Mouse (Mus musculus) limb, embryonic 11.5 days (tissue): ENCODE measurements at regions not wholly inside any gene's neighbourhood (a gene's known extent, or its start where the extent isn't known, plus 50 kb on each side); places are given as distances from the start of the nearest gene placed in this dataset.

ENCODE experiments used
- ATAC-seq: fragments of 200-750 bp; cut with Nextera tagmentation; 2 replicates; pipeline ENCODE4 v1.8.0; 2017; ENCODE audit warnings: low read depth; ENCODE audit not compliant: insufficient number of reproducible peaks, low FRiP score, low TSS enrichment
- DNase-seq: peaks from one replicate; pipeline ENCODE4 v3.0.0-alpha.2; 2015; ENCODE audit warnings: low spot score
- H3K27ac ChIP-seq: fragments of 300-500 bp; sonication (generic); replicated peaks from 2 replicates; pipeline ENCODE4 v1.5.1; 2014; ENCODE audit warnings: low read depth, mild to moderate bottlenecking, low read length
- H3K27me3 ChIP-seq: fragments of 300-500 bp; sonication (generic); 2 replicates; pipeline ENCODE4 v1.6.1; 2014; ENCODE audit warnings: mild to moderate bottlenecking, low read length, mixed read lengths; ENCODE audit not compliant: control insufficient read depth, insufficient read depth
- H3K36me3 ChIP-seq: fragments of 300-500 bp; sonication (generic); 2 replicates; pipeline ENCODE4 v1.6.1; 2014; ENCODE audit warnings: mild to moderate bottlenecking, low read length, moderate library complexity, mixed read lengths; ENCODE audit not compliant: control insufficient read depth, insufficient read depth
- H3K4me1 ChIP-seq: fragments of 300-500 bp; sonication (generic); 2 replicates; pipeline ENCODE4 v1.6.1; 2014; ENCODE audit warnings: low read length, mixed read lengths; ENCODE audit not compliant: control insufficient read depth, insufficient read depth
- H3K4me2 ChIP-seq: fragments of 300-500 bp; sonication (generic); 2 replicates; pipeline ENCODE4 v1.6.1; 2014; ENCODE audit warnings: low read depth, mild to moderate bottlenecking, moderate library complexity; ENCODE audit not compliant: severe bottlenecking
- H3K4me3 ChIP-seq: fragments of 300-500 bp; sonication (generic); 2 replicates; pipeline ENCODE4 v1.5.1; 2014; ENCODE audit warnings: low read depth, low read length
- H3K9ac ChIP-seq: fragments of 300-500 bp; sonication (generic); 2 replicates; pipeline ENCODE4 v1.6.1; 2014; ENCODE audit warnings: mild to moderate bottlenecking, low read length
- H3K9me3 ChIP-seq: fragments of 300-500 bp; sonication (generic); 2 replicates; pipeline ENCODE4 v1.6.1; 2016; ENCODE audit warnings: low read length; ENCODE audit not compliant: control insufficient read depth
- WGBS: fragments of 180-500 bp; shearing (Covaris S2); extraction: QIAGEN DNeasy Blood & Tissue Kit; methylation state at CpG from one replicate; pipeline ENCODE4 v1.1.7; 2014; 5-methylcytosine and 5-hydroxymethylcytosine counted together

DNA sequence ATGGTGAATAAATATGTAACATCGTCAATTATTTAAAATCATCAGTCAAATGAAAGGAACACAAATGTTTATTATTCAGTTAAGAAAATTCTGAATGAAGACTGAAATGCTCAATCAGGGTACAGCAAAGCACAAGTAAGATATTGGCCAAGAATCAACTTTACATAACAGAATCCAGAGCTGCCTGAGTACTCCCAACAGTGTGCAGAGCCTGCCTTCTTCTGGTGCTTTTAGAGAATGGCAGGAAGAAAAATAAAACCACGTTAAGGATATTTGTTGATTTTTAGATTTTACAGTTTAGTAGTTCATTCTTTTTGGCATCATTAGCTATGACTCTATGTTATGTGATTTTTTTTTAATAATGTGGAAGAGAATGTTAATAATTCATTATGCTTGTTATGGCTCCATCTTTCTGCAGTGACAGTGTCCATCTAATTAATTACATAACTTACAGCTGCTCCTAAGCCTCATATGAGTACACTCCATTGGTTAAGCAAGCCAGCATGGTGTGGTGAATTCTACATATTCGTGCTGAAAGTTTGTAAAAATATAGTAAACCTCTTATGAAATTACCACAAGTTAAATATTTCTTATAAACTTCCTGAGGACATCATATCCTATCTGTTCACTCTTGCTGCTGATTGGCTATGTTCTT lies 579.0 kb downstream of the Kcna4 start:
- 47% methylated on average over 3 of the region's 3 CpGs for WGBS
- Histone ChIP-seq H3K9ac (no peak overlapping the region), H3K36me3 (no peaks in the 10 kb centered on the region), H3K4me3 (no peak overlapping the region), H3K4me1 (no peaks in the 10 kb centered on the region), H3K9me3 (no peaks in the 10 kb centered on the region), H3K27me3 (no peaks in the 10 kb centered on the region), H3K4me2 (no peak overlapping the region), H3K27ac (no peak overlapping the region)
- ATAC-seq (no peak), DNase-seq (no peak)

DNA sequence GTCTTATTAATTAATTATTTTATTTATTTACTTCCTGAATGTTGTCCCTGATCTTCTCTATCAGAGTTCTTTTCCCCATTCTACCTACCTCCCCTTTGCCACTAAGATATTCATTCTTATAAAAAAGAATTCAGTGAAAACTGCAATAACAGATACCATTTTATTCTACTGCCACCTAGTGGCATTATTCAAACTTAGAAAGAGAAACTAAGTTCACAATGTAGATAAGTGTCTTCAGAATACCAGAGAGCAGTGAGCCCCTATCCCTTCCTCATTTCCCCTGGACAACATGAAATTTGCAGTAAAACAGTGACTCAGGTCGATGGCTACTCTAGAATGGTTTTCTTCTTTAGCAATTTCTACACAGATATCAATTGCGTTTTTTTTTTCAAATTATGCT lies 589.2 kb downstream of the Kcna4 start:
- 30% methylated on average over 2 of the region's 2 CpGs for WGBS
- DNase-seq: no peak

GRCm38 (mm10) chr2:107886063-107886762 lies 595.8 kb downstream of the Kcna4 start:
- ATAC-seq: 0 out of 2 replicates have a peak, but pooled peaks have one; percentile 58
- Histone ChIP-seq H3K27me3 (no peaks in the 10 kb centered on the region), H3K9me3 (no peaks in the 10 kb centered on the region), H3K4me2 (no peak overlapping the region), H3K9ac (no peak overlapping the region), H3K4me1 (no peaks in the 10 kb centered on the region), H3K36me3 (no peaks in the 10 kb centered on the region), H3K27ac (no peak overlapping the region), H3K4me3 (no peak overlapping the region)
- WGBS: 89% methylated on average over 3 of the region's 3 CpGs
- no peak for DNase-seq

More for the DNA sequence above, 589.2 kb downstream of the Kcna4 start:
- H3K27me3 ChIP-seq: no peaks in the 10 kb centered on the region
- H3K9ac ChIP-seq: no peak overlapping the region
- H3K4me2 ChIP-seq: no peak overlapping the region
- H3K36me3 ChIP-seq: no peaks in the 10 kb centered on the region
- H3K4me3 ChIP-seq: no peak overlapping the region
- ATAC-seq: no peak
- no peaks in the 10 kb centered on the region for H3K4me1 ChIP-seq
- no peaks in the 10 kb centered on the region for H3K9me3 ChIP-seq
- no peak overlapping the region for H3K27ac ChIP-seq

DNA sequence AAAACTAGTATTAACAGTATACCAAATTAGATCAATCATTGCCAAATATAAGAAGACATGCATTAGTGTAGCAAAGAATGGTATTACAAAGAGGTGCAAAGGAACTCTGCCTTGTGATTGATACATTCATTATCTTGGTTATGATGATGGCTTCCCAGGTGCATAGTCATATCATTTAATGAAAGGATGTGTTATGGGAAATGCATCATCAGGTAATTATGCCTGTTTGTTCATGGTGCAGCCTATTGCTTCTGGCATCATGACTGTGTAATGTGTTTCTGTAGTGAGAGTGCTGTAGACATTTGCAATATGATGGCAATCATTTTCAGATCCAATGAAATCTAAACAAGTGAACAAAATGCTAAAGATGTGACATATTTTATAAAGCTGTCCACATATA lies 597.8 kb downstream of the Kcna4 start:
- H3K9me3 ChIP-seq: no peaks in the 10 kb centered on the region
- H3K27me3 ChIP-seq: no peaks in the 10 kb centered on the region
- no peak overlapping the region for H3K4me3 ChIP-seq
- no peak overlapping the region for H3K9ac ChIP-seq
- no peak overlapping the region for H3K27ac ChIP-seq
- H3K4me1 ChIP-seq: no peaks in the 10 kb centered on the region
- H3K4me2 ChIP-seq: no peak overlapping the region
- no peaks in the 10 kb centered on the region for H3K36me3 ChIP-seq
- no peak for DNase-seq
- ATAC-seq: no peak

DNA sequence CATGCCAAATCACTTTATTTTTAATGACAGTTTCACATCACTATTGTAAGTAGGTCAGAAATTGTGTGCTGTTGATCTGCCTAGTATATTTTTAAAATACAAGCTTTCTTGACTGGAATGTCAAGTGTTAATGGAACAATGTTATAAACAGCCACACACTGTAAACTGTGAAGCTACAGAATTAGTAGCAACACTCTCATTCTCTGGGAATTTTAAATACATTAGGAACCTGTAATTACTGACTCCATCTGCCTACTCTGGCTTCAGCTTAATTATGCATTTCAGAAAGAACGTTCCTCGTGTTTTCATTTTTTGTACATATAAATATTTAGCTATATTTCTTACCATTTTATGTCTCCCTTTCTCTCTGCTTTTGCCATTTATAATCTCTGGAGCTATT lies 634.7 kb downstream of the Kcna4 start:
- Histone ChIP-seq H3K27me3 (no peaks in the 10 kb centered on the region), H3K9ac (no peak overlapping the region), H3K4me3 (no peak overlapping the region), H3K36me3 (no peaks in the 10 kb centered on the region), H3K9me3 (no peaks in the 10 kb centered on the region), H3K4me2 (no peak overlapping the region), H3K4me1 (no peaks in the 10 kb centered on the region), H3K27ac (no peak overlapping the region)
- ATAC-seq (no peak), DNase-seq (no peak)
- 86% methylated on average over 2 of the region's 2 CpGs for WGBS

DNA sequence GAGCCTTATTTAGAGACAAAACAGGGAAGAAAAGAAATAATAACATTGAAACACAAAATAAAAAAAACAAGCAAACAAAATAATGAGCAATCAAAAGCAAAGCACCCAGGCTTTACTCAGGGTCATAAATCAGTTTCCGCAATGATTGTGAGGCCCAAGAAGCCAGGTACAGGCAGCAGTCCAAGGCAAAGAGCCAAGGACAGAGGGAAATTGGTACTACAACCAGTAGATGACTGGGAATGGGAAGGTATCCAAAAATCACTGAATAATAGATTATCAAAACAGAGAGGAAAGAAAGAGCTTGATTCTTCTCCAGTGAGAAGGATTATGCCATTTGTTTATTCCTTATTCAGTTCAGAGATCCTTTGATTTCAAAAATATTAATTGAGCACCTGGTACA lies 636.2 kb downstream of the Kcna4 start:
- H3K4me1 ChIP-seq: no peaks in the 10 kb centered on the region
- no peaks in the 10 kb centered on the region for H3K9me3 ChIP-seq
- 69% methylated on average over 1 of the region's 1 CpGs for WGBS
- ATAC-seq (no peak), DNase-seq (no peak)
- no peak overlapping the region for H3K4me2 ChIP-seq
- H3K36me3 ChIP-seq: no peaks in the 10 kb centered on the region
- H3K27ac ChIP-seq: no peak overlapping the region
- no peaks in the 10 kb centered on the region for H3K27me3 ChIP-seq
- H3K4me3 ChIP-seq: no peak overlapping the region
- H3K9ac ChIP-seq: no peak overlapping the region

DNA sequence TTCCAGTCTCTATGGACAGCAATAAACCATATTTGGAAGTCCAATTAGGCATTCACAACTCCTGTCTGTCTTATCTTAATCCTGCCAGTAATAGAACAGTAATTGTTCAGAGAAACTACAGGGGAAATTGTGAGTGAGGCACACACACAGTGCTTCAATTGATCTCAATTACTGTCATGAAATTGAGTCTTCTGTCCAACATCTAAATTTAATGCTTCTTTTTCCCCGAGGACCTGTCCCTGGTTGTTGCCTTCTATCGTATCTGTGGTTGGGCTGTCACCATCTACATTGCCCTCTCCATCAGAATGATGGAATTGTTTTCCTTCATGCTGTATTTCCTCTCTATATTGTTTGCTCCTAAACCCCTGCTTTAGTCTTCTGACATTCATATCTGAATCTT lies 644.9 kb downstream of the Kcna4 start:
- ATAC-seq: no peak
- H3K4me3 ChIP-seq: no peak overlapping the region
- H3K27ac ChIP-seq: no peak overlapping the region
- no peaks in the 10 kb centered on the region for H3K9me3 ChIP-seq
- no peak overlapping the region for H3K9ac ChIP-seq
- H3K4me1 ChIP-seq: no peaks in the 10 kb centered on the region
- no peak for DNase-seq
- no peaks in the 10 kb centered on the region for H3K27me3 ChIP-seq
- no peaks in the 10 kb centered on the region for H3K36me3 ChIP-seq
- 27% methylated on average over 2 of the region's 2 CpGs for WGBS
- no peak overlapping the region for H3K4me2 ChIP-seq

DNA sequence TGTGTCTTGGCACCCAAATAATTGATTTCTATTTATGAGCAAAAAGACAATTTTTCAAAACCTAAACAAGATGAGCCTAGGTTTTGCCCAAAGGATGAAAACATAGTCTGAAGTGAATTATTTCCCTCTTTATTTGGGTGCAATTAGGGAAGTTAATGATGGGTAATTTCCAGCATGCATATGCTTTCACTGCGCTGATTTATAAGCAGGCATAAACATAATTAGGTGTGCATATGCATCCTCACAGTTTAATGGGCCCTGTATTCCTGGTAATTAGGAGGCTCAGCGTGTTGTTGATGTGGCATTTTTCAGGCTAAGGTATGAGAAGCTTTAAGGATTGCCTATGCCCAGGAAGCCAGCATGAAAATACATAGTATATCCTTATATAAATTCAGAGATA lies 645.3 kb downstream of the Kcna4 start:
- WGBS: 38% methylated on average over 2 of the region's 2 CpGs
- ATAC-seq: no peak
- H3K4me2 ChIP-seq: no peak overlapping the region

DNA sequence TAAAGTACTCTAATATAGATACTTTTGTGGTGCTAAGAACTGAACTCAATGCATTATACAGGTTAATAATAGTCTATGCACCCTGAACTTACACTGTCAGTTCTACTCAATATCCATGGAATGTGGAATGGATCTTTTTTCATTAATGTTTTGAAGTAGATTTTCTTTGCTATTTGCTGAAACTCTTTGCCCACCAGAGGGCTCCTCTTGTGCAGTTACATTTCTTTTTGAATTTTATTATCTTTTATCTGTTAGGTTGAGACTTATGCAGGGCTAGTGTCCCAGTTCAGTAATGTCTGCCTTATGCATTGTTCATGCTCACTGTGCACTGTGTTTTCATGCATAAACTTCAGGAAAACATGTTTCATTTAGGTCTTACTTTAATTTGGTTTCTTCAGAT lies 650.9 kb downstream of the Kcna4 start:
- Histone ChIP-seq H3K36me3 (no peaks in the 10 kb centered on the region), H3K4me3 (no peak overlapping the region), H3K9ac (no peak overlapping the region), H3K27me3 (no peaks in the 10 kb centered on the region), H3K4me2 (no peak overlapping the region), H3K27ac (no peak overlapping the region), H3K9me3 (no peaks in the 10 kb centered on the region), H3K4me1 (no peaks in the 10 kb centered on the region)
- DNase-seq: no peak
- no peak for ATAC-seq

More for the DNA sequence above, 645.3 kb downstream of the Kcna4 start:
- no peak overlapping the region for H3K27ac ChIP-seq
- H3K36me3 ChIP-seq: no peaks in the 10 kb centered on the region
- no peaks in the 10 kb centered on the region for H3K9me3 ChIP-seq
- no peak for DNase-seq
- H3K4me3 ChIP-seq: no peak overlapping the region
- no peak overlapping the region for H3K9ac ChIP-seq
- no peaks in the 10 kb centered on the region for H3K27me3 ChIP-seq
- no peaks in the 10 kb centered on the region for H3K4me1 ChIP-seq
